Comparison of ENCODE assay signal across 10 mouse cellular contexts in genomic region chr3:104007479-104007878, GRCm38 (mm10). TPM values are rescaled to one million over a fixed set of nuclear protein-coding genes. Genes with fewer than 3 reads are reported as not detected.
DNase-seq lines count a peak whose midpoint lies in the region; ATAC-seq and TF ChIP-seq lines count a peak whose summit lies in the region.
"Had no signal": no experiment of that assay in that cellular context is flagged by ENCODE, and none has a peak within 500 bp of the region (broad histone marks: within the 10 kb centered on the region; RNA-seq: fewer than 3 reads in every experiment).

No protein-coding gene starts in this region.

- H3K4me3 ChIP-seq in lung, adult 2 months (replicated peaks; ENCODE audit: extremely low read depth, low read depth, low read length), result no peak overlapping the region
- no peak overlapping the region for H3K4me3 ChIP-seq in forebrain, embryonic 15.5 days
- no peak overlapping the region for H3K4me3 ChIP-seq in lung, postnatal 0 days (ENCODE audit: low read depth, low read length)
- no peak overlapping the region for H3K4me3 ChIP-seq in intestine, embryonic 15.5 days (replicated peaks)
- H3K4me3 ChIP-seq in intestine, embryonic 16.5 days (ENCODE audit: low read length), result no peak overlapping the region
- H3K4me3 ChIP-seq: heart, embryonic 15.5 days had no signal

- H3K9ac ChIP-seq in forebrain, embryonic 15.5 days (replicated peaks), result no peak overlapping the region
- no peak overlapping the region for H3K9ac ChIP-seq in lung, postnatal 0 days (replicated peaks; ENCODE audit: low read depth)
- H3K9ac ChIP-seq in intestine, embryonic 15.5 days, result no peak overlapping the region
- no peak overlapping the region for H3K9ac ChIP-seq in intestine, embryonic 16.5 days (ENCODE audit: low read depth, low read length)
- H3K9ac ChIP-seq: heart, embryonic 15.5 days; liver, embryonic 14.5 days had no signal

- TF ChIP-seq POLR2A in lung, adult 2 months (IDR thresholded peaks at IDR 0.05; ENCODE audit: borderline replicate concordance, extremely low read depth, low read depth, low read length), result no peak

- peak; percentile 54 for DNase-seq in adrenal gland, postnatal 10 days
- no peak for DNase-seq in adrenal gland, adult 8-10 months
- DNase-seq in lung, adult 18-20 months, result peak; percentile 37 to 46
- DNase-seq in lung, adult 2 months, result no peak
- DNase-seq in lung, postnatal 0 days (ENCODE audit: low spot score), result peak; percentile 38

- peak; percentile 51; the same call in 1 of the 2 replicates for ATAC-seq in forebrain, embryonic 15.5 days (replicated peaks)
- peak; percentile 37; the same call in 1 of the 2 replicates for ATAC-seq in lung, postnatal 0 days
- no peak for ATAC-seq in intestine, embryonic 15.5 days
- no peak for ATAC-seq in intestine, embryonic 16.5 days

- no peaks in the 10 kb centered on the region for H3K9me3 ChIP-seq in forebrain, embryonic 15.5 days
- no peaks in the 10 kb centered on the region for H3K9me3 ChIP-seq in lung, postnatal 0 days (ENCODE audit: low read length)
- H3K9me3 ChIP-seq in intestine, embryonic 15.5 days, result no peaks in the 10 kb centered on the region
- H3K9me3 ChIP-seq in intestine, embryonic 16.5 days (ENCODE audit: control insufficient read depth, low read length), result no peaks in the 10 kb centered on the region
- H3K9me3 ChIP-seq: heart, embryonic 15.5 days had no signal

- H3K4me2 ChIP-seq in forebrain, embryonic 15.5 days (replicated peaks), result no peak overlapping the region
- H3K4me2 ChIP-seq in lung, postnatal 0 days (replicated peaks; ENCODE audit: low read depth, low read length), result no peak overlapping the region
- H3K4me2 ChIP-seq in intestine, embryonic 15.5 days (replicated peaks), result no peak overlapping the region
- H3K4me2 ChIP-seq in intestine, embryonic 16.5 days (ENCODE audit: low read depth, low read length), result no peak overlapping the region
- H3K4me2 ChIP-seq: heart, embryonic 15.5 days had no signal

- TF ChIP-seq CTCF in lung, adult 2 months (IDR thresholded peaks at IDR 0.05; ENCODE audit: insufficient read depth, low read length), result no peak
- TF ChIP-seq CTCF in lung, postnatal 0 days (IDR thresholded peaks at IDR 0.05), result no peak

- peaks cover 47% of the 10 kb centered on the region for H3K36me3 ChIP-seq in forebrain, embryonic 15.5 days
- no peaks in the 10 kb centered on the region for H3K36me3 ChIP-seq in lung, postnatal 0 days (ENCODE audit: insufficient read depth, low read length)
- peaks cover 9% of the 10 kb centered on the region; the same call in 1 of the 2 replicates for H3K36me3 ChIP-seq in intestine, embryonic 15.5 days
- peaks cover 15% of the 10 kb centered on the region for H3K36me3 ChIP-seq in intestine, embryonic 16.5 days (ENCODE audit: control insufficient read depth, insufficient read depth, low read length)

- WGBS in lung, adult 2 months, result 63% methylated on average over 8 of the region's 8 CpGs
- 38% methylated on average over 8 of the region's 8 CpGs for WGBS in forebrain, embryonic 15.5 days
- WGBS in lung, postnatal 0 days, result 60% methylated on average over 8 of the region's 8 CpGs
- 85% methylated on average over 8 of the region's 8 CpGs for WGBS in intestine, embryonic 15.5 days
- WGBS in intestine, embryonic 16.5 days, result 86% methylated on average over 8 of the region's 8 CpGs

- H3K4me1 ChIP-seq in lung, adult 2 months (ENCODE audit: control insufficient read depth, insufficient read depth, low read length), result no peaks in the 10 kb centered on the region
- peaks cover 8% of the 10 kb centered on the region for H3K4me1 ChIP-seq in forebrain, embryonic 15.5 days
- no peaks in the 10 kb centered on the region for H3K4me1 ChIP-seq in lung, postnatal 0 days (ENCODE audit: insufficient read depth, low read depth, low read length)
- H3K4me1 ChIP-seq in intestine, embryonic 15.5 days (replicated peaks), result no peaks in the 10 kb centered on the region
- H3K4me1 ChIP-seq in intestine, embryonic 16.5 days (ENCODE audit: control insufficient read depth, insufficient read depth, low read length), result no peaks in the 10 kb centered on the region
- H3K4me1 ChIP-seq: heart, embryonic 15.5 days had no signal

- no peaks in the 10 kb centered on the region for H3K27me3 ChIP-seq in forebrain, embryonic 15.5 days
- no peaks in the 10 kb centered on the region for H3K27me3 ChIP-seq in lung, postnatal 0 days (replicated peaks; ENCODE audit: insufficient read depth, low read length)
- H3K27me3 ChIP-seq in intestine, embryonic 15.5 days (replicated peaks), result no peaks in the 10 kb centered on the region
- H3K27me3 ChIP-seq in intestine, embryonic 16.5 days (replicated peaks; ENCODE audit: control insufficient read depth, insufficient read depth, low read length), result no peaks in the 10 kb centered on the region
- H3K27me3 ChIP-seq: heart, embryonic 15.5 days had no signal

- TF ChIP-seq EP300 in lung, postnatal 0 days (IDR thresholded peaks at IDR 0.05), result no peak

- no peak overlapping the region for H3K27ac ChIP-seq in forebrain, embryonic 15.5 days (replicated peaks)
- H3K27ac ChIP-seq in lung, postnatal 0 days (ENCODE audit: low read length), result no peak overlapping the region
- H3K27ac ChIP-seq in intestine, embryonic 15.5 days, result no peak overlapping the region
- H3K27ac ChIP-seq in intestine, embryonic 16.5 days (ENCODE audit: low read length), result no peak overlapping the region
- H3K27ac ChIP-seq: heart, embryonic 15.5 days; liver, embryonic 14.5 days had no signal

RNA-seq across cellular contexts. Expression of gene Phtf1, which starts 39.6 kb away (rescaled TPM):
- 10 to 100 TPM; 16.4 to 19.4 TPM for total RNA-seq in adrenal gland, postnatal 10 days (2021)
- 10 to 100 TPM; 17.9 to 26.8 (median 22.1) TPM for total RNA-seq in adrenal gland, adult 8-10 months (2022)
- polyA plus RNA-seq in lung, adult 2 months (2012; rRNA removed), result 7.8 and 8.4 TPM in 2 replicates
- 26.9 and 28.9 TPM in 2 replicates for polyA plus RNA-seq in forebrain, embryonic 15.5 days (2015; fragmentation: Nextera tagmentation; extraction: Ambion mirVana)
- polyA plus RNA-seq in lung, postnatal 0 days (2015; fragmentation: Nextera tagmentation; extraction: Ambion mirVana), result 14.5 and 18.2 TPM in 2 replicates
- 18.9 and 19.3 TPM in 2 replicates for polyA plus RNA-seq in intestine, embryonic 15.5 days (2015; fragmentation: Nextera tagmentation; extraction: Ambion mirVana)
- polyA plus RNA-seq in intestine, embryonic 16.5 days (2015; fragmentation: Nextera tagmentation; extraction: Ambion mirVana), result 12.7 and 13.5 TPM in 2 replicates

Comparison
In these comparisons a context has a peak if more than half of its experiments do, and no peak if none do; other contexts are left out.
1. DNase-seq: peak in adrenal gland, postnatal 10 days (single experiment), lung, adult 18-20 months (2 of 2) and lung, postnatal 0 days (single experiment); none in adrenal gland, adult 8-10 months (single experiment) and lung, adult 2 months (single experiment).
2. ATAC-seq: peak in forebrain, embryonic 15.5 days (single experiment) and lung, postnatal 0 days (single experiment); none in intestine, embryonic 15.5 days (single experiment) and intestine, embryonic 16.5 days (single experiment).